Mouse (Mus musculus) kidney, postnatal 10 days (tissue): ENCODE results near the gene Pappa.

ENCODE experiments used
- DNase-seq: peaks from one replicate; pipeline ENCODE4 v3.0.0; 2021; ENCODE audit warnings: mixed read lengths

Gene Pappa

DNA sequence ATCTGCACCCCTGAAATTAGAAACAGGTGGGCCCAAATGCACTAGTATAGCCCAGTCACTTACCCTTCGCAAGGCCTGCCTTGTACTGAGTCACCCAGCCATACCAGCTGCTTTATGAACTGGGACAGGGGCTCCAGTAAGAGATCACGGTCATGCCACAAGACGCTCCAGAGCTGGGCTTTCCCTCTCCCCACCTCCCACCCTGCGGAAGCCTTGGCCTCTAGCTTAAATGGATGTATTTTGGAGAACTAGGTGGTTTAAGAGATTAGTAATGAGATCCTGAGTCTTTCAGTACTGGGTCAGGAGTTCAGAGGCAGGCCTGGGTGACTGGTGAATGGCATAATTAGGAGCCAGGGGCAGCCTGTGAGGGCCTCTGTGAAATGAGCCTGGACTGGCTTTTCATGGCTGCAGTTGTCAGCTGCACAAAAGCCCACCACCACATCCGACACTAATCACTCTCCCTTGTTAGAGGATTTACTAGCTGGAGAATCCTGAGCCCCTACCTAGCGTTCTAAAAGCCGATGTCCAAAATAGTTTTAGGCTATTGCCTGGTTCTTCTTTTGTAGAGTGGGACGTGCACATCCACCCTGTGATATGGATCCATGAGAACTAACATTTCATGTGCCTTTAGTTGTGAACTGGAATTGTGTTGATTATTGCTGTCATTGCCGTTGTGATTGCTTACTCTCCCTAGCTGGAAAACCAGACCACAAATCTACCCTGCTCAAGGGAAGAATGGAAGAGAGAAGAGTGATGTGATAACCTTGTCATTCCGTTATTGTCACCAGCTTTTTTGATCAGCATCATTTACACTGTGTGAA lies 154.7 kb downstream of the Pappa start:
- DNase-seq: no peak

DNA sequence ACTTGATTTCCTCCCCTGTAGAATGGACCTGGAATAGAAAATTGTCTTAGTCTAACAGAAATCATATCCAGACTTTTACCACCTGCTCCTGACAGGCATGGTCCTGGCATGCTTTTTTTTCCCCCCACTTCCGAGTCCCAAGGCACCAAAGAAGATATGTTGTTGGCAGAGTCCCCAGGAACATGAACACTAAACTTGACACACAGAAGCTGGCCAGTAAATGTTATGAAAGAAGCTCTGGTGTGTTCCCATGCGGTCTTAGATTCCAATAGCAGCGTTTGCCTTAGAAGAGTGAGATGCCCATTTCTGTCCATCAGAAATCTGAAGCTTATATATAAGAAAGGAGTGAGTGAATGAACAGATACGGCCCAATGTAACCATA lies 155.3 kb downstream of the Pappa start:
- DNase-seq: no peak

DNA sequence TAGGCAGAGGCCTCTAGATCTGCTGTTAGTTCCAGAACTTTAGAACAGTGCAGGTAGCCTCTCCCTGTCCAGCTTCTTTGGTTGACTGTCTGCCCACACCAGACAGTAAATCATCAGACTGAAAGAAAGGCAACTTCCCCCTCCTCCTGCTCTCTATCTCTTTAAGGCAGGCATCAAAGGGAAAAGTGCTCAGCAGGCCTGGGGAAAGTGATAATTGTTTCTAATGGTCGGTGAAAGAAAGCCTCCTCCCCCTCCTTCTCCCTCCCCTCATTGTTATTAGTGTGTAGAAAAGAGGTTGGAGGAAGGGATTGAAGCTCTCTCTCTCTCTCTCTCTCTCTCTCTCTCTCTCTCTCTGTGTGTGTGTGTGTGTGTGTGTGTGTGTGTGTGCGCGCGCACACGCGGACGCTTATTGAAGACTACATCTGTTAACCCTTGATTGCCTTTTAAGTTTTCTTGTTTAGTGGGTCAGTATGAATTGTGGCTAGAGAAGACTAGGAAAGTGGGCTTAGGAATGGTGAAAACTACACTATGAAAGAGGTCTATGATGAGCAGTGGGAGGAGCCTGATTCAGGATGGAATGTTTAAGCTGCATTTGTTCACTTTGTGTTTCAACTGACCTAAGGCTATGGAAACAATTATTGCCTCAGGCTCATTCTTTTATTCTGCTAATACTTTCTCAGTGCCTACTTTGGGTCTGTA lies 156.2 kb downstream of the Pappa start:
- DNase-seq: no peak

DNA sequence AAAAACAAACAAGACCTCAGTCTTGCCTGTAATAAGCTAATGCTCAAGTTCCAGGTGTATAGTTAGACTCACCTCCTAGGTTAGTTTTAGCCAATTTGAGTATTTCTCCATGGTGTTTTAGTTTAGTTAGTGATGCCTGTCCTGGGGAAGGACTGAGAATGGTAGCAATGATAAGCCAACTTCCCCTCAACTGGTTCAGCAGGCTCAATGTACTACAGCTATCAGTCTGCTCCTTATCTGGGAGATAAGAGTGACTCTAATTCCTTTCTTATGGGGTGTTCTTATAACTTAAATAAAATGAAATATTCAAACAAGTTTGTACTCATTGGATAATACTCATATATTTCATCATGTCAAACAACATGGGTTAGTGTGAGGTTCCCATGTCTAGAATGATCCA lies 156.9 kb downstream of the Pappa start:
- DNase-seq: no peak

DNA sequence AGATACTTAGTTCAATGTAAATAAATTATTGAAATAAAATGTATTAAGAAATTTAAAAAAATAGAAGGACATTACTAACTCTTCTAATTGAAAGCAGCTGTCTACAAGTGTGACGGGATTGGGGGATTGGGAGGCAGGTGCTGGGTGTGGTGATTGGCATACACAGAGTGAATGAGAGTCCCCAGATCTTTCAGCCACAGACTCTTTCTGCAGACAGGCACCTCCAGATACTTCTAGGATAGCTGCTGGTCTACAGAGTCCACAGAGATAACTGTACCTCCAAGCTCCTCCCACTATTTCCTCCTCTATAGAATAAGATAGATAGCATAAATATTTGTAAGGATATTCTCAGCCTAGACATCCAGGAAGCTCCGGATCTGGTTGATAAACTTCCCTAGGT lies 159.6 kb downstream of the Pappa start:
- DNase-seq: no peak

DNA sequence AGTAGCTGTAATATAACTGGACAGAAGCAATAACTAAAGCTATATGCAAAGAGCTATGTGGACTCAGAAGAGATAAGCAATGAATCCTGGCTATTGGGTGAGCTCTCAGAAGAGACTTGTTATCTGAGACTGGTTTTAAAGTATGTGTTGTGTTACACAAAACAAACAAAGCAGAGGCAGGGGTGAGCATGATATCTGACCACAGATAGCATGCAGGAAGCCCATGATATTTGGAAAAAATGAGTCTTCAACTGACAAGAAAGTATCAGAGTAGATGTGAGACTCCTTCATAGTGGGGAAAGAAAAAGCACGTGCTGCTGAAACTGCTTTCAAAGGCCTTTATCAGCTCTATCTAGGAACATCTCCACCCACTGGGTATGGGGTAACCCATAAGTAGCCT lies 161.2 kb downstream of the Pappa start:
- no peak for DNase-seq

DNA sequence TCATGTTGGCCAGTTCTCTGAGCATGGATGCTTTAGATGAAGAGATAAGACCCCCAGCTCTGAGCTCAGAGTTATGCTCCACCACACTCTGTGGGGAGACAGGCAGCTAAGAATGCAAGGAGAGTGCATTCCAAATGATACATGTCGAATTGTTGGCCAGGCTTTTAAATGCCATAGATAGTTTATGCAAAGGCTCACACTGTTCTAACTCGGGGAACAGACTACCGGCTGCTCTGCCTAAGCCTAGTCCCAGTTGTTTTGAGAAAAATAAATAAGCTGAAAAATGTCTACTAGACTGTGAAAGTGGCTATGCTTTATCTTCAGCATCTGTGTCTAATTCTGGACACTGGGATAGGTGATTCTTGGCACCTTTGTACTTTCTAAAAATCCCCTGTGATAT lies 165.3 kb downstream of the Pappa start:
- no peak for DNase-seq

DNA sequence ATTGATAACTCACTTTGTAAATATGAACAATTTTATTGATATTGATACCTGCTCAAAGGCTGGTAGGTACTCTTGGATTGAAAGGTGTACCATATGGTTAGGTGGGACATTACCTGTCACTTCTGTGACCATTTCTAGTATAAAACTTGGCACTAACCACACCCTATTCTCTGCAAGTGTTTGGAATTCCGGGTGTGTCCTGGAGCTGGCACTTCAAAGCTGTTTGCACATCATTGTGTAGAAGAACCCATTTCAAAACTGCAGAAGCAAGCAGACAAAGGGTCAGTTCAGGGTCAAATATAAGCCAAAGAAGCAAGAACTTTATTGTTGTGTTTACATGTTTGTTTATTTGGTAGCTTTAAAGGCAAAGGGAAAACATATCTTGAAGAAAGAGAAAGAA lies 171.8 kb downstream of the Pappa start:
- no peak for DNase-seq

DNA sequence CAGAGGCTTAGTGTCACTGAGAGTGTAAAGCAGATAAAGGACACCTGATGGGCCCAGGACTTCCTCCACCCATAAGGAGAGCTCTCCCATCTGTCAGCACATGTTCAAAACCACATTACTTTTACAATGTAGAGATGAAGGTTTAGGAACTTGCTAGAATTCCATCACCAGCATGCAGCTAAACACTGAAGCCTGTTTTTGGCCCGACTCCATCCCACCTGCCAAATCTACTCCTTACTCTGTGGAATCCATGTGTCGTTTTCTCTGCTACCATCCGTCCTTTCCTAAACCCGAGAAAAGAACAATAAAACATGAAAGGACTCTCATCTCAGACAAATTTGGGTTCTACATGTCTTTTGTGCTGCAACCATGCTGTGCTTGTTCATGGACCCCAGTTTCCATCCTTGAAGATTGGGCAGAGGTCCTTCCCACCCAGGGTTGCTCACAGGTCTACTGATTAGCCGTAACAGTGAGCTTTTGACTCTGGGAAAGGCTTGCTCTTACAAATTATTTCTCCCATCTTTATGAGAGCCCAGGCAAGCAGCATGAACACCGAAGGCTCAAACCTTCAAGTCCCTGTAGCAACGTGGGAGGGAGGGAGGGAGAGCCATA lies 172.5 kb downstream of the Pappa start:
- no peak for DNase-seq

DNA sequence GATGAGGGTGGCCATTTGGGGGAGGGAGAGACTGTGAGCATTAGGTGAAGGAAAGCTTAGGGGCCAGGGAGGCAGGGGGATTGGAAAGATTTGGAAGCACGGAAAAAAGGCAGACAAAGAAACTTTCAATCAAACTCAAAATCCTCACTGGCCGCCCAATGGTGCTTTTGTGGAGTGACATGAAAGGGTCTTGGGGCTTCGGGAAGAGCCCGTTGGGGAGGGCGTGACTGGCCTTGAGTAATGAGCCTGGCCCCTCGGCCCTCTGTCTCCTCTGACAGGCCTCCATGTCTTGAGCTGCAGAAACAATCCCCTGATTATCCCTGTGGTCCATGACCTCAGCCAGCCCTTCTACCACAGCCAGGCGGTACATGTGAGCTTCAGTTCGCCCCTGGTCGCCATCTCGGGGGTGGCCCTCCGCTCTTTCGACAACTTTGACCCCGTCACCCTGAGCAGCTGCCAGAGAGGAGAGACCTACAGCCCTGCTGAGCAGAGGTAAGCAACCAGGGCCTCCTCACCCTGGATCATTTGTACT lies 173.1 kb downstream of the Pappa start:
- no peak for DNase-seq

DNA sequence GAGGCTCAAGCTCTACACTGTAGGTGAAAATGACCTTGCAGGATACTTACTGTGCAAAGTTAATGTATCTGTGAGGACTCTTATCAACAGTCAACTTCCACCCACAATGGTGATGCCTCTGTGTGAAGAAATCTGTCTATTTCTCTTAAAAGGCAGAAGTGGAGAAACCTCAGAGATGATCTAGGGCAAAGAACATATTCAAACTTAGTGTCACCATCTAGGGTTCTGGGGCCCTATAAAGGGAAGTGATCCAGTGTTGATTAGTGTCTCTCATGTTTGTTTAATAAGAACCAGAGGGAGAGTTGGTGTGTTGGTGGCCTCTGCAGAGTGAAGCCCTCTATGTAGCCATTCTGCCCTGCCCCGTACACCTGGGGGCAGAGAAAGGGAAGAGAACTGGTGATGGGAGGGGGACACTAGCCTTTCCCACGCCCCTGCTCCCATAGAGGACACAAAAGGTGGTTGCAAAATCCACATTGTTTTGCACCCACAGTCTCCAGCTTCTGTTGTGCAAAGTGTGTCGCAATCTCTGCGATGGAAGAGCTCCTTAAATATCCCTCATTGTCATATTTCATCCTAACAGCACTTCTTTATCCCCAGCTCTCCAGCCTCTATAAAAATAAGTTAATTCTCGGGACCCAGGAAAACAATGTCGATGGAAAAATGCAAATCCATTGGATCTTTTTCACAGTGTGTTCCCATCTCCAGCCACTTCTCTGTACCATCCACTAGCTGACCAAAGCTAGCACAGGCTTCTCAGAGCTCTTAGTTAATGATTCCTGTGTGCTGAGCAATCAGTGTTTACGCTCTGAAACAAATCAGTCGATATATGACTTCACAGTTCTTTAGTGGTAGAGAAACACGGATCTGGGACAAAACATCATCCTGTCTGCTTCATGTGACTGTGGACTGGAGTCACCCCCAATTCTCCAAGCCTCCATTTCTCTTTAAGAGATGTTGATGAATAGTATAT lies 174.5 kb downstream of the Pappa start:
- DNase-seq: no peak

DNA sequence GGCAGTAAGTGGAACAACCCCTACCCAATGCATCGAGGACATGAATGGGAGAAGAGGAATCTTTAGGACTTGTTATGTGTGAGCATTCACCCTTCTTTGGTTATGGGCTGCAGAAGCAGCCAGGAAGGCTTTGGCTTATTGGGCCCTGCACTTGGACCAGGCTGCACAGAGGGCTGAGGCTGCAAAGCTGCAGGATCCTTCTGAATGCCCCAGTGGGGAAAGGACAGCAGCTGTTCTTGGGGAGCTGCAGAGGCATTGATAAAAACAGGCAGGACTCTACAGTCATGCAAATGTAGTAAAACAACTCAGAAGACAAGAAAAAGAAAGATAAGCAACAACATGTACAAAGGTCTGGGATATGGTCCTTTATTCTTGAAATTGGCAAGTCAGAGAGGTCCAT lies 175.4 kb downstream of the Pappa start:
- DNase-seq: no peak

DNA sequence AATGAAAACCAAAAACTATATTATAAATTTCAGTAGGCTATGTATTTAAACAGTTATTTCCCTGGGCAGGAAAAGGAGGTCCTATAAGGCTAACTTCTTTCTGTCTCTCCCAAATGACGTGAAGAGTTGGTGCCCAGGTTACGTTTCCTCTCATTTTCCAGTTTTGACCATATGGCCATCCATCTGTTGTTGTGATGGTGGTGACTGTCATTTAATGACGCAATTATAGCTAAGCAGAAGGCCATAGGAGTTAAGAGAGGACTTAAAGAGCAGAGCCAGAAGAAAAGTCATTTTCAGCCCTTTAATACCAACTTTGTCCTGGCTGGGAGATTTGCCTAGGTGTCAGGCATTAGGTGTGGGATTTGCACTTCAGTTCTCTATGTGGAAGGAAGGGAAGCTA lies 176.5 kb downstream of the Pappa start:
- DNase-seq: no peak

DNA sequence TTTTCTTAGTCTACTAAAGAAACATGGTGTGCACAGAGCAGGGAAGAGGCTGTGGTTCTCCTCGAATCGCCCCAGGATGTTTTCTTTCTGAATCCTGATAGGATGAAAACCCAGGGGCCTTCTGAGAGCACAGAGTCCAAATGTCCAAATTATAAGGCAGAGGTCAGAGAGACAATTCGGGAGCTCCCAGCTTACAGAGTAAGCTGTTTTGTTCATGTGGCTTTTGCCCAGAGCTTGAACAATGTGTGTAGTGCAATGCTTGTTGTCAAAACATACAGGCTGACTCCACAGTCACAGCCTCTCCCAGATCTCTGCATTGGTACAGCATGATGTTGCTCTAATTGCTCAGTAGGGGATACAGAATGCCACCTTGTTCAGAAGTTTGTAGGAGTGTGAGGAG lies 178.7 kb downstream of the Pappa start:
- no peak for DNase-seq

DNA sequence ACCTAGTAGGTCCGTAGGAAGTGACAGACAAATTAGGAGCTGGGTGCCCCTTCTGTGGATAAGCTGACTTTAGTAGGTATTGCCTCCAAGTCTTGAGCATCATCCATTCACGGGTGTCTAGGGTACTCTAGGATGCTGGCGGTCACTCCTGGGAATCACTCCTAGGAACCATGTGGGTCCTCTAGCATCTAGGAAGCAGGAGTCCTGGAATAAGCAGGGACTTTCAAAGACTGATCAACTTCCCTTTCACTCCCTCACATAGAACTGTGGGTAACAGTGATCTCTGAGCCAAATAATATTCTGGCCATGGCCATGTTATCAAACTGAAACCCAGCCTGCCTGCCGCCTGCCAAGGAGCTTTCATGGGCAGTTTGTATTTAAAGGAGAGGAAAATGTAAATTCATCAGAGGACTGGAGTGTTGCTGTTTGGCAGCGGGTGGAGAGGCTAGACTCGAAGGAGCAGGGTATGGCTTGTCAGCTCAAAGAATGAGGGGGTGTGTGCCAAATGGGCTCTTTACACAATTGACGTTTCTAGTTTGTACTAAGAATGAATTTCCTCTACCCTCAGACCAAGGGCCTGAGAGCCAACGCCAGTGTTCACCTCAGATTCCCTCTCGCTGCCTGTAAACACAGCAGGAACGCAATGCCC lies 194.0 kb downstream of the Pappa start:
- DNase-seq: no peak

DNA sequence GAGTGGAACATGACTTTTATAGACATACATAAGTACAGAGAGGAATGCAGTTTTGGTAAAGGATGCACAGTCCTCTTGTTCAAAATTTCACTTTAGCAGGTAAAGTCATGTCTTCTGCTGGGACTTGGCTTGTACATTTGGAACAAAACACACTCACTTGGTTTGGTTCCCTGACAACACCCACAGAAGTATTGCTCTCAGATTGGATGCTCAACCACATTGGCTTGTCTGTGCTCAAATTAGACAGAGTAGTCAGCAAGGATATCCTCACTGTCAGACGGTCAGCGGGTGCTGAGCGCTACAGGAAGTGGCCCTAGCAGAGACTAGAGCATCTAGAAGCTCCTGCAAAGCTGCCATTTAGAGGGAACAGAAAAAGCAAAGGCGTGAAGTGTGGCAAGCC lies 197.4 kb downstream of the Pappa start:
- DNase-seq: no peak

DNA sequence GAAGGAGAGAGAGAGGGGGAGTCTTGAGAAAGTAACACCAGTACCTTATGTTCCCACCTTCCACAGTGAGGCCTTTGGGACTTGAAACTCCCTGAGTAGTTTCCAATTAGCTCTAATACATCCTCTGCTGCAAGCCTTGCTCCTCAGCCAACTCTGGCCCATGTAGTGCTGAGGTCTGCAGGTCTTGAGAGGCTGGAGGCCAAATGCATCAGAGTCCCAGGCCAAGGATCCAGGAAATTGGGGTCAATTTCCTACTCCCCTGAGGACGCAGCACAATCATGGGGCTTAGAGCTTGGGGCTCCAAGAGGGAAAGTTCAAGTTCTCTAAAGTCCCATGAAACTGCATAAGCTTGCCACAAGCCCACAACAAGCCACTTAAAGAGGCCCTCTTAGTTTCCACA lies 198.0 kb downstream of the Pappa start:
- peak; percentile 23 for DNase-seq

DNA sequence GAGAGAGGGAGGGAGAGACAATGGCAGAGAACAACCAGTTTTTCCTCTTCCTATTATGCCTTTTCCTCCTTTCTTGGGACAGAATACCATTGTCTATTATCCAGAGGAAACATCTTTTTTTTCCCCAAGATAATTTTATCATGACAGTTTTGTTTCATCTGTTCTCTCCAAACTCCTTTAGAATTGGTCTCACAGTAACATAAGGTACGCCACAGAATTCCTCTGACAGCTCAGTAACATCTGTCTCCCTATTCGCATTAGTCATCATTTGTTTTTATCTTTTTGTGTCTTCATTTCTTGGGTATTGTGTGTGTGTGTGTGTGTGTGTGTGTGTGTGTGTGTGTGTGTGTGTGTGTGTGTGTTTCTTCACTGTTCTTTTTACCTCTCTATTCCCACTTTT lies 201.8 kb downstream of the Pappa start:
- DNase-seq: no peak

DNA sequence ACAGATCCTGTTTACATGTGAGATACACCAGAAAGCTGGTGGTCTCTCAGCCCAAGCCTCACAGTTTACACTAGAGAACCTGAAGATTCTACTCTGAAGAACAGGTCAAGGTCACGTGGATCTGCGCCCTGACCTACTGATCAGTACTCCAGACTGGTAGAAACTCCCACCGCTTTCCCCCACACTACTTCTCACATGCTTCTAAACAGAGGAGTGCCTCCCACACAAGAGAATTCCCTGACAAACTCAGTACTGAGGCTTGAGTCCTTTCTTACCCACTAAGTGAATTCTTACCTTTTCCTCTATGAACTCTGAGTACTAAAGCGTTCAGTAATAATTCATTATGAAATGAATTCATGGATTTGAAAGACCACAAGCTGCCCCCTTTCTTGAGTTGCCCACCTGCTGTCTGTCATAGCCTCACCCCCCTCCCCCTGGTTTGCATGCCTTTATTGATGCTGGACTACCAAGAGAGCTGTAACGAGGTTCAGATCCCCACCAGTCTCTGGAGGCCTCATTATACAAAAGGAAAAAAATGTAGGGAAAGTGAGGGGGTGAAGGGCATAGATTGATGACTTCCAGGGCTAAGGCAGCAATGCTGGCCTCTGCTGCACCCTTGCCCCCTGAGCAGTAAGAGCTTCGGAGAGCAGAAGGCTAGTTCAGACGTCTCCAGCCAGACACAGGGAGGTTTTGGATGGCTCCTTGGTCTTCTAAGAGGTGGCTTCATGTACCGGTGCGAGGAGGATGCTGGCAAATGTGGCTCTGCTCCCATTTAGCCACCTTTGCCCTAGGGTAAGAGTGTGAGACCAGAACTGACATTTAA lies 204.7 kb downstream of the Pappa start:
- no peak for DNase-seq

DNA sequence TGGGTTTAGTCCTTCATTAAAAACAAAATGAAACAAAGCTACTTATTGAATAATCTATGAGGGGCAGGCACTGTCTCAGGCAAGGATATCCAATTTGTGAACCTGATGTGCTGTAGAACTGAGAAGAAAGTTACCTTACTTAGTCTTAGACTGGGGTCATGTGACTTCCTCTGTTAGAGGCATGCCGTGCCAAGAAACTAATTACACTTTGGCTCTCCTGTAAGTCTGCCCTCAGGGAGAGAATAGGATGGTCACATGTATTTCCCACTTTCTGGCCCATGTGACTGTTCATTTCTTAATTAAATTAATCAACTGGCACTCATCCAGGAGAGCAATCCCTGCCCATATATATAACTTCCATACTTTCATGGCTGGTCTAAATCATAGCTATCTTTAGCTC lies 209.7 kb downstream of the Pappa start:
- no peak for DNase-seq

DNA sequence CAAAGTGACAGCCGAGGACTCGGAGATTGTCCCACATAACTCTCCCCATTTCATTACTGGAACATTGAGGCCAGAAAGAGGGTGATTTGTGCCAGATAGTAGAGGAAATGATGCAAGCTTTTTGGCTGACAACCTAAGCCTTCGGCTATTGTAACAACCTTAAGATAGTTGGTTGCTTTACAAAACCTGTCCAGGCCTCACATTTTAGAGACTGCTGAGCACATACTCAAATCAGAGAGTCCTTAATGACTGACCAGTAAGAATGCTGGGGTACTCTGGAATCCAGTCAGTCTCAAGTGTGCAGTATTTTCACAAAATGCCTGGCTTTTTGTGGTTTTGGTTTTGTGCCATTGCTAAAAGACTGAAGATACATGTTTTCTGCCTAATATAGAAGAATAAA lies 217.8 kb downstream of the Pappa start:
- no peak for DNase-seq
